Mouse (Mus musculus): ENCODE results near the gene Cldn34b2.
"Not testable (repeated sequence)": the region's sequence is repeated elsewhere in the genome, so short reads cannot be mapped to it uniquely, and the experiment has no call there.

Gene Cldn34b2

GRCm38 (mm10) chrX:155128312-155128711 lies at the start of gene Cldn34b2:
Gene Cldn34b2, minus strand, starts transcription at chrX:155128412.
- DNase-seq, result not testable (repeated sequence)

DNA sequence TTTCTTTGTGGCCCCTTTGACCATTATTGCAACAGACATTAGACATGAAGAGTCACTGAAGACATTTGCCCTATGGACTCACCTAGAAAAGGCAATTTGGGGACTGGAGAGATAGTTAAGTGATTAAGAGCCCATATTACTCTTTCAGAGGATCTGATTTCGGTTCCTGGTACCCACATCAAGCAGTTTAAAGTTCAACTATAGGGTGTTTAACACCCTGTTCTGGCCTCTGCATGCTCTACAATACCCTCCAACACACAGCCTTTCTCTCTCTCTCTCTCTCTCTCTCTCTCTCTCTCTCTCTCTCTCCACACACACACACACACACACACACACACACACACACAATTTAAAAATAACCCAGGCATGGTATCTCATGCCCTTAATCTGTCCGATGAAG lies 49.4 kb upstream of the Cldn34b2 start:
- DNase-seq, result no peak

GRCm38 (mm10) chrX:155177230-155177629 lies 49.0 kb upstream of the Cldn34b2 start:
- DNase-seq, result no peak

DNA sequence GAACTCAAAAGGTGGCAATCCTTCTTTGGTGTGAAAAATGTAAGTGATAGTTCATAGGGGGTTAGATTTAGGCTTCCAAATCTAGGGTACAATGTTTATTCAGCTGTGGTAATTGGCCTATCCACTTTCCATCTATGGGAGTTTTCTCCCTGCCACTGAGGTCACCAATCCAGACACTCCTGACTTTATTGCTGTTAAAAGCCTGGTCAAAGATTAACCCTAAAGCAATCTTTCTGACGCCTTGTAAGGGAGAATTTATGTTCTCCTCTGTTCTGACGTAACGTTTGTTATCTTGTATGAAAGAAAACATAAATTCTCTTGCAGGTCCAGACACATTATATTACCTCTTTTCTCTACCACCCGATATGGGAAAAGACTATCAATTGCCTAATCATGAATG lies 47.4 kb upstream of the Cldn34b2 start:
- DNase-seq, result no peak

GRCm38 (mm10) chrX:155172310-155172709 lies 44.1 kb upstream of the Cldn34b2 start:
- DNase-seq, result no peak

GRCm38 (mm10) chrX:155171754-155172153 lies 43.5 kb upstream of the Cldn34b2 start:
- DNase-seq, result no peak

- no peak for DNase-seq
Observed at GRCm38 (mm10) chrX:155169886-155170285, 41.7 kb upstream of the Cldn34b2 start.

DNA sequence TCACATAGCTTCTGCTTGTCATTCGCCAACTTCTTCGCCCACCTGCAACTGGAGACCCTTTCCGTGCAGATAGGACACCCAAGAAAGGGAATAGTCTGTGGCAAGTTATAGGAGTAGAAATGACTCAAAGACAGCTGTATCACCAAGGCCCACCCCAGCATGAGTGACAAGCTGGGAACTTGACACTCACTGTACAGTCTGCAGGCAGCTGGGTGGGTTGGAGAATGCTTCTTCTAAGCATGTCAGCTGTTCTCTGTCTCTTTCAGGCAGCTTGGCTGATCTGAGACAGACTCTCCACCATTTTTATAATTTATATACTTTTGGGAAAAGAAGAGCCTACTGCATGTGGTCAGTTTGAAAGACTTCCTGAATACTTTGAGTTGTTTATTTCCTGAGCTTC lies 39.5 kb upstream of the Cldn34b2 start:
- no peak for DNase-seq

GRCm38 (mm10) chrX:155166313-155166712 lies 38.1 kb upstream of the Cldn34b2 start:
- no peak for DNase-seq

DNA sequence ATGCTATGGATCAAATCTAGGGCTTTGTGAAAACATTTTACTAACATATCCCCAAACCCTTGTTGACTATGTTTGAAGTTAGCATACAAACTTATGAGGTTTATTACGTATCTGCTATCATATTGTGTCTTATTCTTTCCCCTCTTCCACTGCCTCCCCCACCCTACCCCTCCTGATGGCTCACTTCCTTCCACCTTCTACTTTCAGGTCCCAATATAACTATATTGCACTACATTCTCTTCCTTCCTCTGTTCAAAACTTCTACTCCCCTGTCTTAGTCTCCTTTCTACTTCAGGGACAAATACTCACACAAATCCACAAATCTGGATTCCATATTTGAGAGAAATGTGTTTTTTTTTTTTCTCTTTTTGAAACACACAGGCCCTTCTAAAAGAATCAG lies 35.3 kb upstream of the Cldn34b2 start:
- no peak for DNase-seq

DNA sequence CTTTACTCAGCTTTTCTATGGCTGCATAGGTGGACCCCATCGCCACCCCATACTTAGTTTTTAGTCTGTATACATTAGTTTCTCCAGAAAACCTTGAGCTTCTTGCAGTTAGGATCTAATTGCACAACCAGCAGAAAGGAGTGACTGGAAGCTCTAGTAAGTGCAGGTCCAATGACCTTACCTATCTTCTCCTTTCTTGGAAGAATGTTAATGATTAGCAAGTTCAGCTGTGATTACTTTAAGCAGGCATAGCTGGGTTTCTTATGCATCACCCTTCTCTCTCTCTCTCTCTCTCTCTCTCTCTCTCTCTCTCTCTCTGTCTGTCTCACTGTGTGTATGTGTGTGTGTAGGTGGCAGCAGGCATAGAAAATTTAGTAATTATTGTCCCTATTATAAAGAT lies 23.7 kb upstream of the Cldn34b2 start:
- no peak for DNase-seq

DNA sequence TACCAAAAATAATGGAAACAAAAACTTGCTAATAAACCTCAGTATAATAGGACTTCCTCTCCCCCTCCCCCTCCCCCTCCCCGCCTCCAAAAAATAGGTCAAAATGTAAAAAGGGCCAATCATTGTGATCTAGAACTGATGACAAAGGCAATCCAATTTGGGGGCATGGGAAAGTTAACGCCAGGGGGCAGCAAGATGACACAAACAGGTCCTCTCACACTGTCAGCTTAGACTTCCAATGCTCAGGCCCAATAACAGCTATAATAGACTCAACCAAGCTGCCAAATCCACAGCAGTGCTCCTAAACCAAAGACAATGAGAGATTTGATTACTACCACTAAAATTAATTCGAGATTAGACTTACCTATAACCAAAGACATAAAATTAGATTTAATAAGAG lies 16.5 kb upstream of the Cldn34b2 start:
- peak; percentile 61 for DNase-seq

DNA sequence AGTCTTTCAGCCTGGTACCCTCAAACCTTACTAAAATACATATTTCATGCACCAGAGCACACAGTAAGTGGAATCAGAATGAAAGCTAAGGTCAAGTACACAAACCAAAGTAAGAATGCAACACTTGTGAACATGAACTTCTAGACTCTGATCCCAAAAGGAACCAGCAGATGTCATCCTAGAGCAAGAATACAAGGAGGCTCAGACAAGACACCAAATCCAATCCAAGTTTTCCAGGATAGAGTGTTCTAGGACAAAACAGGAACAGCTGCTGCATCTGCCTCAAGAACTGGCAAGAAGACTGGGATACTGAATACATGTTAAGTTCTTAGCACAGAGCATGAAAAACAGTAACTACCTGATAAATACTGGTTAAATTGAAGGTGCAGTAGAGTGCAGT lies 30.2 kb downstream of the Cldn34b2 start:
- DNase-seq, result no peak

- DNase-seq, result not testable (repeated sequence)
Observed at GRCm38 (mm10) chrX:155093566-155093965, 34.6 kb downstream of the Cldn34b2 start, which contains the start of gene Magea2. Gene Magea2, minus strand, starts transcription at chrX:155093666.

DNA sequence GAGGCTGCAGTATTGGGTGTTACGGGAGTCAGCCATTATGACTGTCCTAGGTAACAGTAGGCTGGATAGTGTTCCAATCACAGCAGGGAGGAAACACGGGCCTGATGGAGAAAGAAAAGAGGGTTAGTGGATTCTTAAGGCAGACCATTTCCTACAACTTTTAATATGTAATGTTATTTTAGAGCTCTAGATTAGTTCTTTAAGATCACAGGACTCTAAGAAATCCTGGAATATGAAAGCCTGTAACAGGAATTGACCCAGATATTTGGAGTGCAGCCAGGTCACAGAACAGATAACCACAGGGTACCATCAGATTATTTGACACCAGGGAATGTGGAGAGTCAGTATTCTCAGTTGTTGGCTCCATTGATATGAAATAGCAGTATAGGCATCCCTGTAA lies 38.5 kb downstream of the Cldn34b2 start, which contains the start of gene Magea1:
TSS of gene Magea1 (minus strand) at position 101 of the 400 bp plus-strand sequence.
- not testable (repeated sequence) for DNase-seq

All from thymus, postnatal 4 days (tissue).